Mouse (Mus musculus): ENCODE data around the gene Cdc40. TPM values are rescaled to one million over a fixed set of nuclear protein-coding genes. Genes with fewer than 3 reads are reported as not detected.

Cdc40 gene
- total RNA-seq, 2 experiments from 2014 or later = 36.0 to 38.2 TPM

Other genes starting within 250 kb of the Cdc40 start
- gene Mettl24, start 200.0 kb downstream of the Cdc40 start, total RNA-seq (2021) = 1 to 10 TPM; 1.5 to 2.4 TPM
- gene Wasf1, start 164 bp upstream of the Cdc40 start, total RNA-seq (2021) = 100 to 1,000 TPM; 303 to 359 TPM
- gene Gpr6, start 189.0 kb upstream of the Cdc40 start, total RNA-seq (2021) = 1 to 10 TPM; 4.1 to 4.5 TPM

Data from layer of hippocampus, postnatal 10 days (tissue).